Mouse (Mus musculus): ENCODE data around the gene Rnf2. TPM values are rescaled to one million over a fixed set of nuclear protein-coding genes. Genes with fewer than 3 reads are reported as not detected.
A peak's percentile ranks its signal among the peaks of the same experiment; 100 is the strongest.

The Rnf2 gene
- total and polyA plus RNA-seq, 3 experiments: 53.4 to 134 (median 53.7) TPM

- Histone ChIP-seq H3K4me2 (ENCODE audit: insufficient read depth, low read depth, poor library complexity, severe bottlenecking) (peak within 1 kb of the TSS; percentile 94), H3K9me3 (replicated peaks; ENCODE audit: low read length) (no peaks in the 10 kb centered on the region), H3K27me3 (replicated peaks) (no peaks in the 10 kb centered on the region), H3K4me3 (replicated peaks in 1 of 3; ENCODE audit: low read depth in 2 of 3, low read length in 2 of 3, poor library complexity in 1 of 3) (peak within 1 kb of the TSS; percentile 88 to 91 (median 91)), H3K79me2 (replicated peaks; ENCODE audit: control insufficient read depth, extremely low read depth, insufficient read depth, poor library complexity, severe bottlenecking) (peaks cover 37% of the 10 kb centered on the region), H3K9ac (ENCODE audit: insufficient read depth, low read depth) (peak within 1 kb of the TSS; percentile 97), H3K4me1 (ENCODE audit: control insufficient read depth in 1 of 2, insufficient read depth in 2 of 2) (peaks cover 0 to 29% of the 10 kb centered on the region in 2 experiments; a peak in 3 of 4 replicates), H3K27ac (ENCODE audit: insufficient read depth, low read depth) (peak within 1 kb of the TSS; percentile 75), H3K36me3 (replicated peaks in 1 of 2; ENCODE audit: control insufficient read depth in 1 of 2, insufficient read depth in 1 of 2, low read length in 1 of 2) (peaks cover 0 to 9% of the 10 kb centered on the region in 2 experiments)
- dilution Hi-C loops (cut with MboI; ENCODE audit: extremely low pct_ligation_motif_present, extremely low pct_unique_long_range_greater_than_20kb, low sequenced_read_pairs): no loop called here
- TF ChIP-seq RAD21 (IDR thresholded peaks at IDR 0.05; ENCODE audit: low read depth, low read length): no peak
- TF ChIP-seq KAT2A (IDR thresholded peaks at IDR 0.05; ENCODE audit: insufficient replicate concordance, low read length): peak; percentile 99
- peak; percentile 55 for TF ChIP-seq TCF12 (IDR thresholded peaks at IDR 0.05; ENCODE audit: low read depth, low read length)
- TF ChIP-seq TBP (conservative IDR thresholded peaks at IDR 0.05; ENCODE audit: low read depth, low read length): peak; percentile 89
- peak; percentile 70 for TF ChIP-seq ZMIZ1 (IDR thresholded peaks at IDR 0.05; ENCODE audit: low read depth, low read length)
- TF ChIP-seq SIN3A (IDR thresholded peaks at IDR 0.05; ENCODE audit: low read length): peak; percentile 88
- TF ChIP-seq ELF1 (IDR thresholded peaks at IDR 0.05; ENCODE audit: low read depth, low read length): peak; percentile 92
- no peak for TF ChIP-seq EP300 (IDR thresholded peaks at IDR 0.05; ENCODE audit: low read length)
- TF ChIP-seq USF1 (IDR thresholded peaks at IDR 0.05; ENCODE audit: low read depth, low read length): no peak; the same call in 1 of the 2 replicates
- TF ChIP-seq E2F4 (IDR thresholded peaks at IDR 0.05; ENCODE audit: insufficient replicate concordance, low read depth, low read length): no peak
- TF ChIP-seq MXI1 (IDR thresholded peaks at IDR 0.05; ENCODE audit: low read depth, low read length): peak; percentile 76
- TF ChIP-seq ZC3H11A (IDR thresholded peaks at IDR 0.05; ENCODE audit: low read depth, low read length): no peak
- TF ChIP-seq CHD2 (IDR thresholded peaks at IDR 0.05; ENCODE audit: low read length): peak; percentile 61
- peak; percentile 99 for TF ChIP-seq HCFC1 (IDR thresholded peaks at IDR 0.05; ENCODE audit: low read depth, low read length)
- TF ChIP-seq MAZ (IDR thresholded peaks at IDR 0.05; ENCODE audit: low read depth, low read length): peak; percentile 93
- TF ChIP-seq NELFE (IDR thresholded peaks at IDR 0.05; ENCODE audit: low read depth, low read length): peak; percentile 94
- TF ChIP-seq GABPA (IDR thresholded peaks at IDR 0.05; ENCODE audit: insufficient replicate concordance, low read depth, low read length): peak; percentile 85; the same call in 1 of the 2 replicates
- TF ChIP-seq IRF4 (IDR thresholded peaks at IDR 0.05; ENCODE audit: low read depth, low read length): peak; percentile 75
- no peak for TF ChIP-seq JUN (IDR thresholded peaks at IDR 0.05; ENCODE audit: insufficient read depth, low read depth, low read length)
- TF ChIP-seq MEF2A (IDR thresholded peaks at IDR 0.05; ENCODE audit: borderline replicate concordance, low read depth, low read length): peak; percentile 54
- TF ChIP-seq JUND (conservative IDR thresholded peaks at IDR 0.05; ENCODE audit: low read depth, low read length): no peak
- no peak for TF ChIP-seq ETS1 (conservative IDR thresholded peaks at IDR 0.05; ENCODE audit: low read depth, low read length)
- peak; percentile 93 for TF ChIP-seq POLR2AphosphoS2 (IDR thresholded peaks at IDR 0.05; ENCODE audit: low read depth, low read length)
- TF ChIP-seq SMC3 (IDR thresholded peaks at IDR 0.05; ENCODE audit: low read depth, low read length): no peak
- no peak; the same call in 1 of the 2 replicates for TF ChIP-seq UBTF (IDR thresholded peaks at IDR 0.05; ENCODE audit: low read depth, low read length)
- 0 out of 2 replicates have a peak, but pooled peaks have one; percentile 53 for TF ChIP-seq MYC (IDR thresholded peaks at IDR 0.05; ENCODE audit: low read depth, low read length)
- TF ChIP-seq MAX (IDR thresholded peaks at IDR 0.05; ENCODE audit: low read length): no peak; the same call in 1 of the 2 replicates
- no peak for TF ChIP-seq RCOR1 (conservative IDR thresholded peaks at IDR 0.05; ENCODE audit: low read depth, low read length)
- no peak for TF ChIP-seq PAX5 (IDR thresholded peaks at IDR 0.05; ENCODE audit: low read length)
- peak; percentile 97 for TF ChIP-seq POLR2A (IDR thresholded peaks at IDR 0.05; ENCODE audit: low read depth, low read length)
- TF ChIP-seq NRF1 (IDR thresholded peaks at IDR 0.05; ENCODE audit: low read depth, low read length): peak; percentile 84
- no peak for TF ChIP-seq ZNF384 (IDR thresholded peaks at IDR 0.05; ENCODE audit: low read depth, low read length)
- TF ChIP-seq MAFK (IDR thresholded peaks at IDR 0.05; ENCODE audit: insufficient replicate concordance, low read length): no peak
- TF ChIP-seq ZKSCAN1 (IDR thresholded peaks at IDR 0.05; ENCODE audit: borderline replicate concordance, low read depth, low read length): no peak
- TF ChIP-seq CTCF (conservative IDR thresholded peaks at IDR 0.05 in 1 of 2, IDR thresholded peaks at IDR 0.05 in 1 of 2; ENCODE audit: low read depth in 2 of 2, low read length in 2 of 2): no peak
- no peak; the same call in 1 of the 2 replicates for TF ChIP-seq CHD1 (IDR thresholded peaks at IDR 0.05; ENCODE audit: low read depth, low read length)
- no peak for TF ChIP-seq USF2 (conservative IDR thresholded peaks at IDR 0.05; ENCODE audit: low read depth, low read length)
- 0 out of 2 replicates have a peak, but pooled peaks have one; percentile 10 for TF ChIP-seq BHLHE40 (IDR thresholded peaks at IDR 0.05; ENCODE audit: low read depth, low read length)
- in situ Hi-C loops (cut with MboI; ENCODE audit: low pct_ligation_motif_present, low pct_unique_long_range_greater_than_20kb, low sequenced_read_pairs): no loop called here
- peak; percentile 99 for DNase-seq (ENCODE audit: extremely low read depth)
Observed at GRCm38 (mm10) chr1:151428263-151429221, 72.2 kb downstream of the Rnf2 start, which contains the start of the genes Swt1 and Trmt1l. Gene Swt1, minus strand, starts transcription at chr1:151428455. Gene Trmt1l, plus strand, starts transcription at chr1:151428542.

All from CH12.LX (cell line).